Comparison of ENCODE assay signal across 8 mouse cellular contexts in genomic region chr9:108753326-108753725, GRCm38 (mm10). TPM values are rescaled to one million over a fixed set of nuclear protein-coding genes. Genes with fewer than 3 reads are reported as not detected.
A peak's percentile ranks its signal among the peaks of the same experiment; 100 is the strongest.
DNase-seq lines count a peak whose midpoint lies in the region; ATAC-seq lines count a peak whose summit lies in the region.

No protein-coding gene starts in this region.

- H3K4me1 ChIP-seq in forebrain, embryonic 14.5 days (ENCODE audit: control insufficient read depth, insufficient read depth, low read length): no peaks in the 10 kb centered on the region
- H3K4me1 ChIP-seq in forebrain, embryonic 13.5 days: no peaks in the 10 kb centered on the region

- WGBS in forebrain, embryonic 14.5 days: 67% methylated on average over 9 of the region's 9 CpGs
- 69% methylated on average over 9 of the region's 9 CpGs for WGBS in forebrain, embryonic 13.5 days

- H3K4me2 ChIP-seq in forebrain, embryonic 14.5 days (ENCODE audit: low read length): no peak overlapping the region
- no peak overlapping the region for H3K4me2 ChIP-seq in forebrain, embryonic 13.5 days

- ATAC-seq in forebrain, embryonic 14.5 days: no peak
- no peak for ATAC-seq in forebrain, embryonic 13.5 days
- peak; percentile 72; the same call in 1 of the 2 replicates for ATAC-seq in cerebellum, adult (ENCODE audit: insufficient number of reproducible peaks, low FRiP score, low TSS enrichment)

- no peak overlapping the region for H3K27ac ChIP-seq in forebrain, embryonic 14.5 days (ENCODE audit: low read depth, low read length)
- H3K27ac ChIP-seq in forebrain, embryonic 13.5 days: no peak overlapping the region

- H3K4me3 ChIP-seq in forebrain, embryonic 14.5 days (ENCODE audit: low read depth, low read length): no peak overlapping the region
- no peak overlapping the region for H3K4me3 ChIP-seq in forebrain, embryonic 13.5 days

- H3K36me3 ChIP-seq in forebrain, embryonic 14.5 days (ENCODE audit: control insufficient read depth, insufficient read depth, low read length): peaks cover 8% of the 10 kb centered on the region
- H3K36me3 ChIP-seq in forebrain, embryonic 13.5 days (ENCODE audit: poor library complexity, severe bottlenecking): peaks cover 10% of the 10 kb centered on the region

- peak; percentile 70 for DNase-seq in forebrain, embryonic 14.5 days (ENCODE audit: low spot score)
- DNase-seq in ES-CJ7 (ENCODE audit: low read depth, low spot score): peak; percentile 92
- DNase-seq in frontal cortex, postnatal 25 days (ENCODE audit: low spot score in 2 of 2): peak; percentile 32 to 72
- DNase-seq in layer of hippocampus, adult 18-20 months (ENCODE audit: low spot score in 2 of 2): peak; percentile 55 to 83
- peak; percentile 69 for DNase-seq in lung, postnatal 14 days
- peak; percentile 10 to 13 for DNase-seq in spleen, postnatal 36 days (ENCODE audit: low spot score in 2 of 2)

- H3K9me3 ChIP-seq in forebrain, embryonic 14.5 days (replicated peaks; ENCODE audit: control insufficient read depth, low read length): no peaks in the 10 kb centered on the region
- no peaks in the 10 kb centered on the region for H3K9me3 ChIP-seq in forebrain, embryonic 13.5 days (replicated peaks)

- H3K9ac ChIP-seq in forebrain, embryonic 14.5 days (ENCODE audit: low read length): no peak overlapping the region
- no peak overlapping the region for H3K9ac ChIP-seq in forebrain, embryonic 13.5 days

- H3K27me3 ChIP-seq in forebrain, embryonic 14.5 days (replicated peaks; ENCODE audit: control insufficient read depth, insufficient read depth, low read length): no peaks in the 10 kb centered on the region
- no peaks in the 10 kb centered on the region for H3K27me3 ChIP-seq in forebrain, embryonic 13.5 days

RNA-seq across cellular contexts. Expression of gene Ip6k2, which starts 30.3 kb away (rescaled TPM):
- 217 and 221 TPM in 2 replicates for polyA plus RNA-seq in forebrain, embryonic 14.5 days (2014; fragmentation: Nextera tagmentation; extraction: Ambion mirVana)
- polyA plus RNA-seq in forebrain, embryonic 13.5 days (2015; fragmentation: Nextera tagmentation; extraction: Ambion mirVana): 153 and 172 TPM in 2 replicates
- total RNA-seq in layer of hippocampus, adult 18-20 months (2021): 100 to 1,000 TPM; 240 to 270 TPM

RNA-seq across cellular contexts. Expression of gene Nckipsd, which starts 54.8 kb away (rescaled TPM):
- 13.6 and 19.2 TPM in 2 replicates for polyA plus RNA-seq in forebrain, embryonic 14.5 days (2014; fragmentation: Nextera tagmentation; extraction: Ambion mirVana)
- 15.2 and 17.6 TPM in 2 replicates for polyA plus RNA-seq in forebrain, embryonic 13.5 days (2015; fragmentation: Nextera tagmentation; extraction: Ambion mirVana)
- total RNA-seq in layer of hippocampus, adult 18-20 months (2021): 10 to 100 TPM; 75.6 to 78.8 TPM

Comparison
In these comparisons a context has a peak if more than half of its experiments do, and no peak if none do; other contexts are left out.
1. DNase-seq: peak in every context shown above with its lines; median percentile 92 in ES-CJ7; 70 in forebrain, embryonic 14.5 days; 69 in layer of hippocampus, adult 18-20 months; 69 in lung, postnatal 14 days; 52 in frontal cortex, postnatal 25 days; 12 in spleen, postnatal 36 days.